Mouse (Mus musculus) midbrain, embryonic 14.5 days (tissue): Measurements from ENCODE around the gene Dido1. TPM values are rescaled to one million over a fixed set of nuclear protein-coding genes. Genes with fewer than 3 reads are reported as not detected.

ENCODE experiments used
- ATAC-seq: fragments of 200-750 bp; cut with Nextera tagmentation; 2 replicates; pipeline ENCODE4 v1.8.0; 2017; ENCODE audit warnings: moderate number of reproducible peaks, moderate library complexity; ENCODE audit not compliant: low FRiP score, low TSS enrichment
- DNase-seq: peaks from one replicate; pipeline ENCODE4 v3.0.0-alpha.2; 2015
- H3K27ac ChIP-seq: fragments of 300-500 bp; sonication (generic); replicated peaks from 2 replicates; pipeline ENCODE4 v1.5.1; 2014; ENCODE audit warnings: mild to moderate bottlenecking, low read depth, low read length, moderate library complexity
- H3K27me3 ChIP-seq: fragments of 300-500 bp; sonication (generic); 2 replicates; pipeline ENCODE4 v1.6.1; 2014; ENCODE audit warnings: low read length, control low read depth, mixed read lengths; ENCODE audit not compliant: control insufficient read depth, insufficient read depth
- H3K36me3 ChIP-seq: fragments of 300-500 bp; sonication (generic); 2 replicates; pipeline ENCODE4 v1.6.1; 2014; ENCODE audit warnings: low read length, control low read depth; ENCODE audit not compliant: control insufficient read depth, insufficient read depth
- H3K4me1 ChIP-seq: fragments of 300-500 bp; sonication (generic); 2 replicates; pipeline ENCODE4 v1.6.1; 2014; ENCODE audit warnings: mild to moderate bottlenecking, antibody characterized with exemption, low read length, control low read depth; ENCODE audit not compliant: control insufficient read depth, insufficient read depth
- H3K4me2 ChIP-seq: fragments of 300-500 bp; sonication (generic); 2 replicates; pipeline ENCODE4 v1.6.1; 2014; ENCODE audit warnings: mild to moderate bottlenecking, low read length, moderate library complexity
- H3K4me3 ChIP-seq: fragments of 300-500 bp; sonication (generic); replicated peaks from 2 replicates; pipeline ENCODE4 v1.5.1; 2014; ENCODE audit warnings: low read depth, low read length
- H3K9ac ChIP-seq: fragments of 300-500 bp; sonication (generic); replicated peaks from 2 replicates; pipeline ENCODE4 v1.6.1; 2014; ENCODE audit warnings: mild to moderate bottlenecking, low read length, moderate library complexity
- H3K9me3 ChIP-seq: fragments of 300-500 bp; sonication (generic); 2 replicates; pipeline ENCODE4 v1.6.1; 2016; ENCODE audit warnings: low read length, control low read depth, mixed read lengths; ENCODE audit not compliant: control insufficient read depth
- WGBS: fragments of 180-500 bp; shearing (Covaris S2); extraction: QIAGEN DNeasy Blood & Tissue Kit; methylation state at CpG from one replicate; pipeline ENCODE4 v1.1.7; 2014; 5-methylcytosine and 5-hydroxymethylcytosine counted together
- polyA plus RNA-seq: library from polyadenylated mRNA; unstranded; fragments of >200 nt; fragmentation: Nextera tagmentation; extraction: Ambion mirVana; gene quantifications from 2 replicates; pipeline ENCODE4 v1.2.1, GENCODE M21; 2014

The Dido1 gene
- polyA plus RNA-seq, 1 experiment from 2014 or later, result 31.2 TPM

DNA sequence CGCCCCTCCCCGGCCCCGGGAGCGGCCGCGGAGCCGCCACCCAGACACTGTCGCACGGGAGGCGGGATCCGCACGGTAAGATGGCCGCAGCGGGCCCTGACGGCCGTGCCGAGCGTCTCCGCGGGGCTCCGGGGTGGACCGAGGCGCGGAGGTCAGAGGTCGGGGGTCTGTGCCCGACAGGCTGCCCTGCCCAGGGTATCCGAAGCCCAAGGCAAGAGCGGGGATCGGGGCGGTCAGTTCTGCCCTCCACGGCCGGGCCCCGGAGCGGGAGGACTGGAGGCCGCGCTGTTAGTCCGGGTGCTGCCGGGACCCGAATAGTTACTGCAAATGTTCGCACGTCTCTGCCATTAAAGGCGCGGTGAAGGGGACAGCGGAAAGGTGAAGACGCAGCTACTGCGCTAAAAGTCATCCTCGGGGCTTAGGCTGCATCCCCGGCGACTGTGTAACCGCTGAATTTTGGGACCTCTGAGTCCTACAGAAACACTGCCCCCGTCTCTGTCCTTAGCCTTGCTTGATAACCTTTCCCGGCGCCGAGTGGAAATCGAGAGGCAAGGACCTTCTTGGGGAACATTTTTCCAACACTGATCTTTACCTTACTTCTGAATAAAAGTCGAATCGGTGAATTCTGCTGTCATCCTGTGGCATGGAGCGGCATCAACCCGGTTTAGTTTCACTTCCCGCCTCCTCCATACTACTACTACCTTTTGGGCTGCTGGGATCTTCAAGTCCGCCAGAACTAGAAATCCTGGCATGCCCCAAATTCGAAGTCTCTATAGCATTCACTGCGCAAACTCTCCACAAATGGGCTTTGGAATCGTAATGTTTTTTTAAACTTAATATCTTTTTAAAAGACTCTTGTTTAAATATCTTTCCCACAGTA is 717 bp upstream of the Dido1 start:
- WGBS, result 3% methylated on average over 64 of the region's 64 CpGs
- peak; percentile 75 for ATAC-seq

DNA sequence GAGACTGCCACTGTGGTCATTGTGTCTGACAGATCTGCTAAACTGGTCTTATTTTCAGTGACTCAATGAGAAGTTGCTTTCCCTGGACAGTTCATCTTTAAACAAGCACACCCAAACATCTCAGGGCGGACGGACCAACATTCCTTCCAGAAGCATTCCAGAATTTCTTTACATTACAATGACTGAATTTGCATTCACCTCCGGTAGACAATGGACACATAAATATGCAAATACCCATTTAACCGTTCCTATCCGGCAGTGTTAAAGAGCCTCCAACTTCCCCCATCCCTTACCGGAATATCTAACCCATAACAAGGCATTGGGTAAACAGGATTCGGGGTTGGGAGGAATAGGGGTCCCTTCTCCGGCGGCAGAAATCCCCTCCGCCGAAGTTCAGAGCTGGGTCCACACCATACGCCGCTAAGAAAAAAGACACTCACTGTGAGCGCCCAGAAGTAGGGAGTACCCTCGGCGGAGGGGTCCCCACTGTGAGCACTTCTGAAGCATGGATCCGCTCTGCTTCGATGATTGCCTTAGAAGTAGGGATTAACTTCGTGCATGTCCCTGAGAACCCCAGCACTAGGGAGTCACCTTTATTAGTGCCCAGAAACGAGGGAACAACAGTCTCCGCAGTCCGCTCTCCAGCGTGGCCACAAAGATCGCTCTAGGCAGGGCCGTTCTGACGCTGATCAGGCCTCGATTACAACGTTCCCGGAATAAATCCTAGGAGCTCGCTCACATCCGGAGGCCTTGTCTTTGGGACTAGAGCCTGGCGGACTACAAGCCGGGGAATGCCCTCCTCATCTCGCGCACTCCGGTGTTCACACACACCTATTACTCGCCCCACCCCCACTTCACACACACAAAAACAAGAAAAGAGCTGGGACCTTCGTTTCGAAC is 526 bp downstream of the Dido1 start:
- Histone ChIP-seq H3K27ac (peak overlapping the region; percentile 73), H3K9me3 (no peaks in the 10 kb centered on the region), H3K4me3 (peak overlapping the region; percentile 99), H3K27me3 (no peaks in the 10 kb centered on the region), H3K36me3 (peaks cover 10% of the 10 kb centered on the region), H3K4me2 (peak overlapping the region; percentile 79), H3K9ac (peak overlapping the region; percentile 78), H3K4me1 (peaks cover 20% of the 10 kb centered on the region)
- DNase-seq (no peak), ATAC-seq (peak; percentile 70)
- WGBS, result under 1% methylated on average over 39 of the region's 39 CpGs

More for the DNA sequence above, 717 bp upstream of the Dido1 start:
- H3K9ac ChIP-seq, result peak overlapping the region; percentile 98
- peak overlapping the region; percentile 88 for H3K4me2 ChIP-seq
- H3K4me3 ChIP-seq, result peak overlapping the region; percentile 99
- DNase-seq, result no peak
- H3K27ac ChIP-seq, result peak overlapping the region; percentile 87
- H3K4me1 ChIP-seq, result peaks cover 20% of the 10 kb centered on the region
- H3K27me3 ChIP-seq, result no peaks in the 10 kb centered on the region
- H3K9me3 ChIP-seq, result no peaks in the 10 kb centered on the region
- peaks cover 16% of the 10 kb centered on the region for H3K36me3 ChIP-seq

DNA sequence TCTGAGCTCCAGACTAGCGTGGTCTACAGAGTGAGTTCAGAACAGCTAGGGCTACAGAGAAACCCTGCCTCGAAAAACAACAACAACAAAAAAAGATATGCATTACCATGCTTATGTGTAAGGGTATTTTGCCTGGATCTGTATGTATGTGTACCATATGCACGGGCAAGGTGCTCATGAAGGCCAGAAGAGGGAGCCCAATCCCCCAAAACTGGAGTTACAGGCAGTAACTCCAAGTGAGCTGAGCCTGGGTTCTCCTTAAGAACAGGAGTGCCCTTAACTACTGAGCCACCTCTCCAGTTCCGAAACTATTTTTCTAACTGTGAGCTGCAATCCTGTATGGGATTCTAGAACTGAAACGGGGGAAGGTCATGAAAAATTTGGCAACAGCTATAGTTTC is 3.8 kb downstream of the Dido1 start:
- no peak for DNase-seq
- ATAC-seq, result no peak
- H3K9ac ChIP-seq, result no peak overlapping the region
- no peak overlapping the region for H3K27ac ChIP-seq
- H3K4me3 ChIP-seq, result no peak overlapping the region
- H3K4me2 ChIP-seq, result no peak overlapping the region
- H3K27me3 ChIP-seq, result no peaks in the 10 kb centered on the region
- no peaks in the 10 kb centered on the region for H3K36me3 ChIP-seq
- peaks cover 25% of the 10 kb centered on the region for H3K4me1 ChIP-seq
- H3K9me3 ChIP-seq, result no peaks in the 10 kb centered on the region
- 92% methylated on average over 5 of the region's 5 CpGs for WGBS

DNA sequence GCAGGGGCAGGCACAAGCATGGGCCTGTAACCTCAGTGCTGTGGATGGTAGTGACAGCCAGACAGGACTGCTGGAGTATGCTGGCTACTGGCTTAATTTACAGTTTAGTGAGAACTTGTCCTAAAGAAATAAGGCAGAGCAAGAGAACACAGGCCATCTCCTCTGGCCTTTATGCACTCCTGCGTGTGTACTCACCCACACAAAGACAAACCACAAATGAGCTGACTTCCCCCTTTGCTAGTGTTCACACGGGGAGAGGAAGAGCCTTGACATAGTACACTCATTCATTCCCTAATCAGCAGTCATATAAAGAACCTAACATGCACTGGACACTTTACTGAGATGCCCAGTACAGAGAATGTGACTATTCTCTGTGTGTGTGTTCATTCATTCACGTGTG is 4.7 kb downstream of the Dido1 start:
- no peaks in the 10 kb centered on the region for H3K9me3 ChIP-seq
- peaks cover 31% of the 10 kb centered on the region for H3K4me1 ChIP-seq
- no peak for ATAC-seq
- H3K4me3 ChIP-seq, result no peak overlapping the region
- 88% methylated on average over 3 of the region's 3 CpGs for WGBS
- no peak for DNase-seq
- H3K9ac ChIP-seq, result no peak overlapping the region
- no peaks in the 10 kb centered on the region for H3K36me3 ChIP-seq
- H3K27me3 ChIP-seq, result no peaks in the 10 kb centered on the region
- no peak overlapping the region for H3K27ac ChIP-seq
- H3K4me2 ChIP-seq, result no peak overlapping the region

DNA sequence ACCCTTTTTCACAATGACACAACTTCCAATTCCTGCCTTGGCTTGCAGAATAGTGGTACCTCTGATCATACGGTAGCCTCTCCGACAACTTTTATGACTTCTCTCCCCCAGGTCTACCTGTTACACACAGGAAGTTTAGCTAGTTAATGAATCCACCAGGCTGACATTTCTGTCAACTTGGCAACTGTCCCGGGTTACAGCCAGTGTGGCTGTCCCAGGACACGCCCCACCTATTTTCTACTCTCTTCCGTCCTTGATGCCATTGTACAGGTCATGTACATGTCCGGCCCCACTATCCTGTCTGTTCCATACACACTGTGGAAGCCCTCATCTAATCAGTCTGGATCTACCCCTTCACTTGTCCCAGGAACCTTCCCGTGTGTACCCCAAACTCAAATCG is 5.2 kb downstream of the Dido1 start:
- H3K27ac ChIP-seq, result no peak overlapping the region
- H3K27me3 ChIP-seq, result no peaks in the 10 kb centered on the region
- H3K9me3 ChIP-seq, result no peaks in the 10 kb centered on the region
- no peak for ATAC-seq
- no peaks in the 10 kb centered on the region for H3K36me3 ChIP-seq
- no peak for DNase-seq
- H3K4me1 ChIP-seq, result peaks cover 36% of the 10 kb centered on the region
- no peak overlapping the region for H3K9ac ChIP-seq
- no peak overlapping the region for H3K4me2 ChIP-seq
- 92% methylated on average over 8 of the region's 8 CpGs for WGBS
- H3K4me3 ChIP-seq, result no peak overlapping the region

DNA sequence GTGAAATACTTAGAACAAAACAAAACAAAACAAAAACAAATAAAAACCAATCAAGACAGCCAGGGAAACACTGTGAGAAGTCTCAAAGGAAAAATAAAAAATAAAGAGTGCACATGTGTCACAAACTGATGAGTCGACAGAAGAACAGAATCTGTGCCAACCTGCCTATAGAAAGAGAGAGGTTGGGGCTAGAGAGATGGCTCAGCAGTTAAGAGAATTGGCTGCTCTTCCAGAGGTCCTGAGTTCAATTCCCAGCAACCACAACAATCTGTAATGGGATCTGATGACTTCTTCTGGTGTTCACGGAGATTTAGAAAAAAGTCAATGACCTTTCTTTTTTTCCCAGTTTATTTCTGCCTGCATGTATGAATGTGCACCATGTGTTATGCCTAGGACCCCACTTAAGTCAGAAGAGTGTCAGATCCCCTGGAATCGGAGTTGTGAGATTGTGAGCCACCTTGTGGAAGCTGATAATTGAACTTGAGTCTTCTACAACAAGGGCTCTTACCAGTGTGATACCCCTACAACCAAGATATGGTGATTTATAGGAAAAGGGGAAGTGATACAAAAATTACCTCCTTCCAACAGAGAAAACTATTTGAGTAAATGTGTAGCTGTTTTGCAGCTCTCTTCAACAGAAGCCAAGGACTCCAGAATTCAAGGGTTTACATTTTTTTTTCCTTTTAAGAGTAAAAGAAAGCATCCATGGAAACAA is 6.0 kb downstream of the Dido1 start:
- 85% methylated on average over 3 of the region's 3 CpGs for WGBS
- H3K9ac ChIP-seq, result no peak overlapping the region
- no peak overlapping the region for H3K27ac ChIP-seq
- H3K4me3 ChIP-seq, result no peak overlapping the region
- no peak overlapping the region for H3K4me2 ChIP-seq
- ATAC-seq (no peak), DNase-seq (no peak)
- H3K4me1 ChIP-seq, result peaks cover 36% of the 10 kb centered on the region
- no peaks in the 10 kb centered on the region for H3K36me3 ChIP-seq
- H3K27me3 ChIP-seq, result no peaks in the 10 kb centered on the region
- H3K9me3 ChIP-seq, result no peaks in the 10 kb centered on the region

DNA sequence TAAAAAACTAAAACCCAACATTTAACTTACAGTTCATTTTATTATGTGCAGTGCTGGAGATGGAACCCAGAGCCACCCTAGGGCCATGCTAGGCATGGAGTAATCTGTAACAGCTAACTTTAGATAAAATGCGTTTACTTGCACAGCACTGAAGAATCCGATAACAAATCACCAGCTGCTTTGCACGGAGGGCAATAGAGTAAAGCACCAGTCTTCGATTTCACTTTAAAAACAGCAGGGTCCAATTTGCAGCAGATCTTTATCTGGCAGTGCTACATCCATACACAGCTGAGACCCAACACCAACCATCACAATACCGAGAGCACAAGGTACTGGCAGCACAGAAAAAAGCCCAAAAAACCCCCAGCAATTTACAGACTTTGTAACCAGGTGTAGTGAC is 6.6 kb downstream of the Dido1 start:
- 0 out of 2 replicates have a peak overlapping the region, but pooled peaks have one; percentile 73 for H3K4me3 ChIP-seq
- H3K36me3 ChIP-seq, result no peaks in the 10 kb centered on the region
- no peak overlapping the region for H3K9ac ChIP-seq
- H3K4me2 ChIP-seq, result no peak overlapping the region; the same call in 1 of the 2 replicates
- no peak for ATAC-seq
- H3K27ac ChIP-seq, result 0 out of 2 replicates have a peak overlapping the region, but pooled peaks have one; percentile 94
- no peak for DNase-seq
- H3K9me3 ChIP-seq, result no peaks in the 10 kb centered on the region
- H3K4me1 ChIP-seq, result peaks cover 29% of the 10 kb centered on the region
- no peaks in the 10 kb centered on the region for H3K27me3 ChIP-seq
- 87% methylated on average over 5 of the region's 5 CpGs for WGBS

DNA sequence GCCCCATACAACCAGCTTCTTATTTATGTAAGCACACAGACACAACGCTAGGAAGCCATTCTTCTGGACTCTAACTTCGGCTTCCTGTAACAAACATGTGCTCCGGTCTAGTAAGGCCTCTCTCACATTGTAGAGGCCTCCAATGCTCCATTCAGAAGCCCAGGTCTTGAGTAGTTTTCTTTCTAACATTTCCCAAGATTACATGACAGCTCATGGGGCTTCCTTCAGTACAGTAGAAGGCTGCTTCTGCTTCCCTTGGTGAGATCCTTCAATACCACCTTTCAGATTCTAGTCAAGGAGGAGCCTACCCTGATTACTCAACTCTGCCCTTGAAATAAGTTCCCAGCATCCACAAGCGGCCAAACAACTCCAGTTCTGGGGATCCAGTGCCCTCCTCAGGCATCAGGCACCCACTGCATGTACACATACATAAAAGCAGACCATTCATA is 7.1 kb downstream of the Dido1 start:
- ATAC-seq, result no peak
- Histone ChIP-seq H3K27me3 (no peaks in the 10 kb centered on the region), H3K9ac (peak overlapping the region; percentile 87), H3K4me1 (peaks cover 28% of the 10 kb centered on the region), H3K36me3 (no peaks in the 10 kb centered on the region), H3K9me3 (no peaks in the 10 kb centered on the region), H3K4me3 (peak overlapping the region; percentile 73), H3K27ac (peak overlapping the region; percentile 94), H3K4me2 (peak overlapping the region; percentile 89)
- no peak for DNase-seq
- 33% methylated on average over 4 of the region's 4 CpGs for WGBS
